Mouse (Mus musculus) skeletal muscle tissue, postnatal 0 days (tissue): ENCODE results near the gene Vps37c. TPM values are rescaled to one million over a fixed set of nuclear protein-coding genes. Genes with fewer than 3 reads are reported as not detected.

Experiments used
- polyA plus RNA-seq: library from polyadenylated mRNA; unstranded; fragments of >200 nt; fragmentation: Nextera tagmentation; extraction: Ambion mirVana; gene quantifications from 2 replicates; pipeline ENCODE4 v1.2.1, GENCODE M21; 2015

Gene Vps37c
- 21.6 and 22.5 TPM in 2 replicates for polyA plus RNA-seq

GRCm38 (mm10) chr19:10688537-10689352 is at the start of gene Vps37c:
Gene Vps37c, plus strand, starts transcription at chr19:10688735.

GRCm38 (mm10) chr19:10677915-10678771 is 10.4 kb upstream of the Vps37c start, which contains the start of gene Pga5:
Gene Pga5, minus strand, starts transcription at chr19:10678071.

GRCm38 (mm10) chr19:10738811-10739210 is 50.3 kb downstream of the Vps37c start, which contains the start of gene Cd5:
Gene Cd5, minus strand, starts transcription at chr19:10739002.

Other genes with a start within 250 kb of the Vps37c start
- 0.12 and 0.28 TPM in 2 replicates for gene Lrrc10b, start 231.3 kb upstream of the Vps37c start, polyA plus RNA-seq
- gene Ppp1r32, start 205.8 kb upstream of the Vps37c start, polyA plus RNA-seq: 0.17 TPM in 1 of 2 replicates, not detected in the other
- 17.2 and 17.3 TPM in 2 replicates for gene Cpsf7, start 163.5 kb upstream of the Vps37c start, polyA plus RNA-seq
- gene Sdhaf2, start 162.6 kb upstream of the Vps37c start, polyA plus RNA-seq: 44.2 and 47.1 TPM in 2 replicates
- 12.1 and 17.5 TPM in 2 replicates for gene Tmem216, start 132.5 kb upstream of the Vps37c start, polyA plus RNA-seq
- gene Cyb561a3, start 111.6 kb upstream of the Vps37c start, polyA plus RNA-seq: 9.1 and 10.6 TPM in 2 replicates
- gene Tmem138, start 111.4 kb upstream of the Vps37c start, polyA plus RNA-seq: 7.5 and 9.1 TPM in 2 replicates
- 177 and 194 TPM in 2 replicates for gene Ddb1, start 83.4 kb upstream of the Vps37c start, polyA plus RNA-seq
- 6.8 and 8.3 TPM in 2 replicates for gene Tkfc, start 83.1 kb upstream of the Vps37c start, polyA plus RNA-seq
- gene Vwce, start 54.5 kb upstream of the Vps37c start, polyA plus RNA-seq: 0.17 and 0.28 TPM in 2 replicates
- 0.40 TPM in 1 of 2 replicates, not detected in the other for gene Pga5, start 10.7 kb upstream of the Vps37c start, polyA plus RNA-seq
- gene Cd5, start 50.3 kb downstream of the Vps37c start, polyA plus RNA-seq: 0.19 TPM in 2 replicates
- gene Cd6, start 141.3 kb downstream of the Vps37c start, polyA plus RNA-seq: 0.17 TPM in 1 of 2 replicates, not detected in the other
- 0.48 and 0.59 TPM in 2 replicates for gene Slc15a3, start 151.0 kb downstream of the Vps37c start, polyA plus RNA-seq
- 23.7 and 25.7 TPM in 2 replicates for gene Tmem132a, start 181.2 kb downstream of the Vps37c start, polyA plus RNA-seq
- 167 and 179 TPM in 2 replicates for gene Tmem109, start 193.3 kb downstream of the Vps37c start, polyA plus RNA-seq
- 52.8 and 52.9 TPM in 2 replicates for gene Prpf19, start 206.5 kb downstream of the Vps37c start, polyA plus RNA-seq
- 1.6 and 1.8 TPM in 2 replicates for gene Zp1, start 231.9 kb downstream of the Vps37c start, polyA plus RNA-seq
- gene Ptgdr2, start 248.4 kb downstream of the Vps37c start, polyA plus RNA-seq: 0.09 and 0.11 TPM in 2 replicates